8 mouse cellular contexts compared by ENCODE assay signal in the genomic region with DNA sequence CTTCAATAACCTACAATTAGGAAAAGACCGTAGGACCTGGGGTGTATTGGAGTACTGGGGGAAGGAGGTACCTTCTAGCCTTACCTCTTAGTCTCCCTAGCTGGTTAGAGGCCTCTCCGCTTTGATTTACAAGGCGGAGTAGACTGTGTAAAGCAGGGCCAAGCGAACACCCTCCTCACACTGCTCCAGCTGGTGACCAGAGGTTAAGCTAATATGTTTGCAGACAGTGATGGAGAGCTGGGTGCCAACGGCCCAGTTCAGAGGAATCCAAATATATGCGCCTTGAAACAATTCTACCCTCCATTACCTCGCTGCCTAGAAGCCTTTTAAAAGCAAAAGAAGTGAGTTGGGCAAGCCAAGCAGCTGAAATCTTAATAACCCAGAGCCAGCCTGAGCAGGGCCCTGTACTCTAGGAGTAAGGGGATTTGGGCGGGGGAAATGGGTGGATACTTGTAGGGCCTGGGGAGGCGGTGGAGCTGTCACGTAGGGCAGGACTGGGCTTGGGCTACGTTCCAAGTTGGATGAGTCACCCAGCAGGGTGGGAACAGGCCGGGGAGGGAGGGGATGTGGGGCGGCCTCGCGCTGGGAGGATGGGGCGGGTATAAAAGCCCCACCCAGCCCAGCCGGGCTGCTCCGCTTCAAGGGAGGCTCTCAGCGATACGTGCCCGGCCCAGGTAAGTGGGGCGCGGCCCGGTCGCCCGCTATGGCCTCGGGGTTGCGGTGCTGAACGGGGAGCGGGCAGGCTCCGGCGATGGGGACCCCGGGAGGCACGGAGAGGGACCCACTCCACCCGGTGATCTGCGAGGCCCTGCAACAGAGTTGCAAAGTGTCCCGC. TPM values are rescaled to one million over a fixed set of nuclear protein-coding genes. Genes with fewer than 3 reads are reported as not detected.
A peak's percentile ranks its signal among the peaks of the same experiment; 100 is the strongest.
DNase-seq lines count a peak whose midpoint lies in the region; ATAC-seq and TF ChIP-seq lines count a peak whose summit lies in the region.

A gene (plus strand): TSS at position 555 of the 835 bp plus-strand sequence.

- H3K27ac ChIP-seq in intestine, embryonic 16.5 days (ENCODE audit: low read length) = peak within 1 kb of the TSS; percentile 93
- H3K27ac ChIP-seq in limb, embryonic 14.5 days (replicated peaks; ENCODE audit: low read depth, low read length) = peak within 1 kb of the TSS; percentile 97
- H3K27ac ChIP-seq in midbrain, embryonic 15.5 days = peak within 1 kb of the TSS; percentile 31; the same call in 1 of the 2 replicates

- peaks cover 39% of the 10 kb centered on the region for H3K4me1 ChIP-seq in intestine, embryonic 16.5 days (ENCODE audit: control insufficient read depth, insufficient read depth, low read length)
- peaks cover 44% of the 10 kb centered on the region for H3K4me1 ChIP-seq in limb, embryonic 14.5 days (ENCODE audit: control insufficient read depth, insufficient read depth, low read length)
- H3K4me1 ChIP-seq in midbrain, embryonic 15.5 days = peaks cover 10% of the 10 kb centered on the region

- peak within 1 kb of the TSS; percentile 63 for H3K4me2 ChIP-seq in intestine, embryonic 16.5 days (ENCODE audit: low read depth, low read length)
- peak within 1 kb of the TSS; percentile 73 for H3K4me2 ChIP-seq in limb, embryonic 14.5 days (replicated peaks; ENCODE audit: low read depth, low read length, severe bottlenecking)
- H3K4me2 ChIP-seq in midbrain, embryonic 15.5 days = peak within 1 kb of the TSS; percentile 62

- H3K27me3 ChIP-seq in intestine, embryonic 16.5 days (replicated peaks; ENCODE audit: control insufficient read depth, insufficient read depth, low read length) = no peaks in the 10 kb centered on the region
- H3K27me3 ChIP-seq in limb, embryonic 14.5 days (ENCODE audit: control insufficient read depth, insufficient read depth, low read length) = no peaks in the 10 kb centered on the region
- peaks cover 18% of the 10 kb centered on the region for H3K27me3 ChIP-seq in midbrain, embryonic 15.5 days (replicated peaks)

- no peaks in the 10 kb centered on the region for H3K36me3 ChIP-seq in intestine, embryonic 16.5 days (ENCODE audit: control insufficient read depth, insufficient read depth, low read length)
- H3K36me3 ChIP-seq in limb, embryonic 14.5 days (ENCODE audit: control insufficient read depth, insufficient read depth, low read length) = peaks cover 5% of the 10 kb centered on the region
- no peaks in the 10 kb centered on the region for H3K36me3 ChIP-seq in midbrain, embryonic 15.5 days (replicated peaks)

- ATAC-seq in intestine, embryonic 16.5 days = peak; percentile 89
- peak; percentile 86 for ATAC-seq in limb, embryonic 14.5 days (ENCODE audit: low FRiP score, low read depth)
- peak; percentile 65; the same call in 1 of the 2 replicates for ATAC-seq in midbrain, embryonic 15.5 days (replicated peaks)

- WGBS in intestine, embryonic 16.5 days = 7% methylated on average over 37 of the region's 37 CpGs
- 5% methylated on average over 35 of the region's 37 CpGs for WGBS in limb, embryonic 14.5 days
- 10% methylated on average over 37 of the region's 37 CpGs for WGBS in midbrain, embryonic 15.5 days

- H3K9ac ChIP-seq in intestine, embryonic 16.5 days (ENCODE audit: low read depth, low read length) = peak within 1 kb of the TSS; percentile 91
- peak within 1 kb of the TSS; percentile 92 for H3K9ac ChIP-seq in limb, embryonic 14.5 days (ENCODE audit: low read depth, low read length, severe bottlenecking)
- peak within 1 kb of the TSS; percentile 31; the same call in 1 of the 2 replicates for H3K9ac ChIP-seq in midbrain, embryonic 15.5 days

- peak; percentile 64; the same call in 1 of the 2 replicates for TF ChIP-seq POLR2A in limb, embryonic 14.5 days (IDR thresholded peaks at IDR 0.05; ENCODE audit: borderline replicate concordance, extremely low read depth, insufficient read depth, insufficient read length)

- DNase-seq in cerebellum, adult 8-10 months = peak; percentile 7
- DNase-seq in cerebellum, adult 9-11 months = no peak
- peak; percentile 81 for DNase-seq in embryo, embryonic 11 days
- no peak for DNase-seq in gonadal fat pad, adult 2 months (ENCODE audit: low read depth)
- DNase-seq in limb, embryonic 14.5 days (ENCODE audit: low spot score) = peak; percentile 95
- peak; percentile 10 to 31 for DNase-seq in spleen, postnatal 14 days (ENCODE audit: low spot score in 2 of 2)

- peak within 1 kb of the TSS; percentile 68 for H3K4me3 ChIP-seq in intestine, embryonic 16.5 days (ENCODE audit: low read length)
- peak within 1 kb of the TSS; percentile 79 for H3K4me3 ChIP-seq in limb, embryonic 14.5 days (replicated peaks; ENCODE audit: low read length)
- H3K4me3 ChIP-seq in midbrain, embryonic 15.5 days = peak within 1 kb of the TSS; percentile 39

- H3K9me3 ChIP-seq in intestine, embryonic 16.5 days (ENCODE audit: control insufficient read depth, low read length) = no peaks in the 10 kb centered on the region
- no peaks in the 10 kb centered on the region for H3K9me3 ChIP-seq in limb, embryonic 14.5 days (ENCODE audit: control insufficient read depth, low read length)
- H3K9me3 ChIP-seq in midbrain, embryonic 15.5 days = no peaks in the 10 kb centered on the region

RNA-seq across cellular contexts. Expression of the gene that starts here (rescaled TPM):
- polyA plus RNA-seq in gonadal fat pad, adult 2 months (2012; rRNA removed) = 884 and 1,391 TPM in 2 replicates
- polyA plus RNA-seq in intestine, embryonic 16.5 days (2015; fragmentation: Nextera tagmentation; extraction: Ambion mirVana) = 599 and 614 TPM in 2 replicates
- polyA plus RNA-seq in limb, embryonic 14.5 days (2012; rRNA removed) = 610 and 760 TPM in 2 replicates
- 1,278 and 1,417 TPM in 2 replicates for polyA plus RNA-seq in limb, embryonic 14.5 days (2014; fragmentation: Nextera tagmentation; extraction: Ambion mirVana)
- polyA plus RNA-seq in midbrain, embryonic 15.5 days (2015; fragmentation: Nextera tagmentation; extraction: Ambion mirVana) = 123 and 142 TPM in 2 replicates

Comparison
In these comparisons a context has a peak if more than half of its experiments do, and no peak if none do; other contexts are left out.
1. DNase-seq: peak in cerebellum, adult 8-10 months (single experiment), embryo, embryonic 11 days (single experiment), limb, embryonic 14.5 days (single experiment) and spleen, postnatal 14 days (2 of 2); none in cerebellum, adult 9-11 months (single experiment) and gonadal fat pad, adult 2 months (single experiment).
2. H3K27ac ChIP-seq: peak in every context shown above with its lines; median percentile 97 in limb, embryonic 14.5 days; 93 in intestine, embryonic 16.5 days; 31 in midbrain, embryonic 15.5 days.
3. H3K9ac ChIP-seq: peak in every context shown above with its lines; median percentile 92 in limb, embryonic 14.5 days; 91 in intestine, embryonic 16.5 days; 31 in midbrain, embryonic 15.5 days.
4. Peak in every context shown above with its lines, with median percentiles within 50 percentile points of each other: ATAC-seq, H3K4me2 ChIP-seq and H3K4me3 ChIP-seq.